Mouse (Mus musculus) adrenal gland, postnatal 36 days (tissue): ENCODE data around the gene Hist1h1a. TPM values are rescaled to one million over a fixed set of nuclear protein-coding genes. Genes with fewer than 3 reads are reported as not detected.
"Not testable (repeated sequence)": the region's sequence is repeated elsewhere in the genome, so short reads cannot be mapped to it uniquely, and the experiment has no call there.

Source experiments
- DNase-seq, 2 experiments: peaks; one replicate each; pipeline ENCODE4 v3.0.0; 2021; ENCODE audit warnings: mixed read lengths in 1 of 2
- total RNA-seq, 2 experiments: library from RNA; stranded (reverse); gene quantifications; 2 replicates each; pipeline ENCODE4 v1.2.3; 2021

Hist1h1a gene
- total RNA-seq, 2 experiments from 2014 or later, result 35.0 to 39.8 TPM

- DNase-seq, result no peak
Measured at GRCm38 (mm10) chr13:23760240-23760971, 3.1 kb upstream of the Hist1h1a start.

GRCm38 (mm10) chr13:23760972-23761864, 2.2 kb upstream of the Hist1h1a start, which contains the start of gene Hist1h4a:
Hist1h4a (minus strand) TSS chr13:23761230.
- DNase-seq, result peak; percentile 98

GRCm38 (mm10) chr13:23761871-23762821, 1.3 kb upstream of the Hist1h1a start, which contains the start of gene Hist1h3a:
Hist1h3a (minus strand) TSS chr13:23762386.
- peak; percentile 56 to 67 for DNase-seq

GRCm38 (mm10) chr13:23763242-23763585, 252 bp upstream of the Hist1h1a start:
- DNase-seq, result no peak

GRCm38 (mm10) chr13:23764324-23765171, 1.1 kb downstream of the Hist1h1a start:
- DNase-seq, result no peak

- DNase-seq, result no peak
Measured at GRCm38 (mm10) chr13:23765172-23765513, 1.7 kb downstream of the Hist1h1a start.

GRCm38 (mm10) chr13:23766772-23767171, 3.3 kb downstream of the Hist1h1a start:
- peak in 1 of 2 experiments; percentile 17 for DNase-seq

- DNase-seq, result no peak
Measured at GRCm38 (mm10) chr13:23768834-23769397, 5.5 kb downstream of the Hist1h1a start.

- DNase-seq, result not testable (repeated sequence)
Measured at GRCm38 (mm10) chr13:23769613-23770012, 6.1 kb downstream of the Hist1h1a start, which contains the start of gene Trim38. Trim38 (plus strand) TSS chr13:23769913.

- peak; percentile 57 to 58 for DNase-seq
Measured at GRCm38 (mm10) chr13:23772561-23773313, 9.3 kb downstream of the Hist1h1a start.

- no peak for DNase-seq
Measured at GRCm38 (mm10) chr13:23778339-23778738, 14.9 kb downstream of the Hist1h1a start.

- no peak for DNase-seq
Measured at GRCm38 (mm10) chr13:23779025-23779424, 15.6 kb downstream of the Hist1h1a start.

- peak; percentile 39 to 66 for DNase-seq
Measured at GRCm38 (mm10) chr13:23792520-23792919, 29.1 kb downstream of the Hist1h1a start.

GRCm38 (mm10) chr13:23799405-23799804, 35.9 kb downstream of the Hist1h1a start:
- no peak for DNase-seq

- no peak for DNase-seq
Measured at GRCm38 (mm10) chr13:23804532-23804931, 41.1 kb downstream of the Hist1h1a start.

- DNase-seq, result no peak
Measured at GRCm38 (mm10) chr13:23806422-23807052, 43.1 kb downstream of the Hist1h1a start, which contains the start of gene Slc17a2. Slc17a2 (plus strand) TSS chr13:23806993.
